Mouse (Mus musculus) kidney, adult 2 months (tissue): ENCODE data around the gene Rnf103. TPM values are rescaled to one million over a fixed set of nuclear protein-coding genes. Genes with fewer than 3 reads are reported as not detected.
A peak's percentile ranks its signal among the peaks of the same experiment; 100 is the strongest.

Experiments
- DNase-seq: peaks from one replicate; pipeline ENCODE4 v3.0.0; 2021
- H3K27ac ChIP-seq: fragments of 200-500 bp; 2 replicates; pipeline ENCODE4 v1.5.1; 2012; ENCODE audit warnings: low read depth, low read length, control low read depth, inconsistent platforms; ENCODE audit not compliant: insufficient read depth
- H3K27me3 ChIP-seq: fragments of 200-500 bp; replicated peaks from 2 replicates; pipeline ENCODE4 v1.6.1; 2012; ENCODE audit warnings: mild to moderate bottlenecking, moderate library complexity, low read length, inconsistent platforms; ENCODE audit not compliant: control insufficient read depth, insufficient read depth
- H3K36me3 ChIP-seq: fragments of 200-500 bp; 2 replicates; pipeline ENCODE4 v1.6.1; 2012; ENCODE audit warnings: mild to moderate bottlenecking, moderate library complexity, low read length, inconsistent platforms; ENCODE audit not compliant: control insufficient read depth, insufficient read depth
- H3K4me1 ChIP-seq: fragments of 200-500 bp; 2 replicates; pipeline ENCODE4 v1.6.1; 2011; ENCODE audit warnings: low read length; ENCODE audit not compliant: control insufficient read depth, insufficient read depth
- H3K4me3 ChIP-seq: fragments of 200-500 bp; 2 replicates; pipeline ENCODE4 v1.5.1; 2011; ENCODE audit warnings: mild to moderate bottlenecking, low read depth, low read length, control low read depth; ENCODE audit not compliant: insufficient read depth
- CTCF ChIP-seq: fragments of 200-500 bp; conservative IDR thresholded peaks from 2 replicates; pipeline ENCODE4 v1.5.1; 2011; ENCODE audit warnings: low read depth, mild to moderate bottlenecking, control low read depth, low read length, moderate library complexity, mixed read lengths; ENCODE audit not compliant: insufficient read depth, insufficient read length
- POLR2A ChIP-seq: fragments of 200-500 bp; IDR thresholded peaks from one replicate; pipeline ENCODE4 v1.6.1; 2011; ENCODE audit warnings: low read depth, low read length, control low read depth
- WGBS: fragments of 180-500 bp; shearing (Covaris S2); methylation state at CpG from one replicate; pipeline ENCODE4 v1.1.7; 2018; 5-methylcytosine and 5-hydroxymethylcytosine counted together
- polyA plus RNA-seq: library from polyadenylated mRNA; depleted of rRNA; stranded (reverse); fragments of >200 nt; gene quantifications from 2 replicates; pipeline ENCODE4 v1.2.3, GENCODE M21; 2012

Rnf103 gene
- polyA plus RNA-seq, 1 experiment, result 12.6 TPM

DNA sequence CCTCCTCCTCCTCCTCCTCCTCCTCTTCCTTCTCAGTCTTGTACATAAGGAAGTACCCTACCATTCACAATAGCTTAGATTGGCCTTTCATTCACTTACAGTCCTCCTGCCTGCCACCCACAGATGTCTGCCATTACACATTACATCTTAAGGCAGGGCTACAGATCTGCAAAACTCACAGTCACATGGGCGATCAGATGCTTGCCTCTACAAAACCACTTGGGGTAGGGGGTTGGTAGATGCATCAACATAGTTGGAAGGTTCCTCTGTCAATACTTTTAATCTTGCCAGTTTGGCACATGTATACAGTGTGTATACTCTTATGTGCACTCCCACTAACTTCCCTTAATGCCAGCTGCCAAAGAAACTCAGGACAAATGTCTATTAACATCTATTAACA is 13.6 kb upstream of the Rnf103 start:
- DNase-seq, result no peak
- no peaks in the 10 kb centered on the region for H3K36me3 ChIP-seq
- H3K27ac ChIP-seq, result no peak overlapping the region
- TF ChIP-seq POLR2A (no peak), CTCF (no peak)
- peaks cover 6% of the 10 kb centered on the region; the same call in 1 of the 2 replicates for H3K4me1 ChIP-seq
- WGBS, result 97% methylated on average over 1 of the region's 1 CpGs
- no peaks in the 10 kb centered on the region for H3K27me3 ChIP-seq
- no peak overlapping the region for H3K4me3 ChIP-seq

DNA sequence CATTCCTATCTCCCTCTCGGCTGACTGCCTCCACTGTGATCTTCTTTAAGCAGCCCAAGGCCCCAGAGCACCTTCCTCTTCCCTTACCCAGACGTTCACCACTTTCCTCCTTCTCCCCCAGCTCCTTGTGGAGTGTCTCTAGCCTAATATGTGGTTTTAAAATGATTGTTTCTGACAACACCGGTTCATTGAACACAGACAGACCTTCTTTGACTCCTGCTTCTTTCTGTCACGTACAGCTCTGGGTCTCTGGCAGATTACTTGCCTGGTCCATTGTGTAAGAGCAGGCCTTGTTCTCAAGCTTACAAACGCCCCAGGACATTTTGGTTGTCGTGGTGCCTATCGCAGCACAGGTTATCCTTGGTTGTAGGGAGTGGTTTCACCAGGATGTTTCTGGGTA is 12.6 kb upstream of the Rnf103 start:
- Histone ChIP-seq H3K4me3 (no peak overlapping the region), H3K27me3 (no peaks in the 10 kb centered on the region), H3K27ac (no peak overlapping the region), H3K36me3 (no peaks in the 10 kb centered on the region), H3K4me1 (peaks cover under 1% of the 10 kb centered on the region; the same call in 1 of the 2 replicates)
- DNase-seq, result no peak
- no peak for TF ChIP-seq CTCF
- TF ChIP-seq POLR2A, result no peak
- 69% methylated on average over 7 of the region's 7 CpGs for WGBS

DNA sequence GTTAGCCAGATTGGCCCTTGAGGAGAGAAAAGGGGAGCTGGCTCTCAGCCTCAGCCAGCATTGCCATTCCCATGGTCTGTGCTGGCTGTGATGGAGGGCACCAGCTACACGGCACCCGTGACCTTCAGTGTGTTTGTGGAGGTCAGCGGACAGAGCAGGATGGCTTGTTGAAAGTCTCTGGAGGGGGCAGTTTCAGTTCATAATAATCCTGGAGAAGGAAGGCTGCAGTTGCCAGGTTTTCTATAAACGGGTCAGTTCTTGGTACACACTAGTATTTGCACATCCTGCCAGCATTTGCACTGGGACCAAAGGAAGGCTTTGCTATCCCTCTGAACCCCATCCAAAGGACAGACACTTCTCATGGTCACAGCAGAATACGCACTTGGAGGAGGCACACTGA is 8.4 kb upstream of the Rnf103 start:
- H3K4me3 ChIP-seq, result no peak overlapping the region
- H3K36me3 ChIP-seq, result no peaks in the 10 kb centered on the region
- WGBS, result 76% methylated on average over 5 of the region's 5 CpGs
- H3K27ac ChIP-seq, result no peak overlapping the region
- H3K27me3 ChIP-seq, result no peaks in the 10 kb centered on the region
- TF ChIP-seq CTCF, result no peak
- TF ChIP-seq POLR2A, result no peak
- H3K4me1 ChIP-seq, result no peaks in the 10 kb centered on the region
- no peak for DNase-seq

- peak; percentile 12 for DNase-seq
Observed at GRCm38 (mm10) chr6:71486226-71486625, 7.5 kb upstream of the Rnf103 start.

DNA sequence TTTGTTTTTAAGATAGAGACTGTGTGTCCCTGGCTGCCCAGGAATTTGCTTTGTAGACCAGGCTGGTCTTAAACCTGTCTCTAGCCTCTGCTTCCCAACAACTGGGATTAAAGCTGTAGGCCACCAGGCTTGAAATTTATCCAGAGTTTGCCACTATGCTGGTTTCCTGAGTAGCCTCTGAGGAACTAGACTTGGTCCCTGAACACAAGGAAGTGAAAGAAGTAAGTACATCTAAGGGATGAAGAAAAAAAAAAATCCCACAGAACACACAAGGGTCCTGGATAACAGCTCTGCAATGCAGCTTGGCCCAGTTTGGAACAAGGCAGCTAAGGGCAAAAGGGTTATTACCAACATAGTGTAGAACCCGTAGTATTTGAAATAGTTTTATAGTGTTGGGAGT is 6.8 kb upstream of the Rnf103 start:
- 86% methylated on average over 1 of the region's 1 CpGs for WGBS
- no peak for DNase-seq
- Histone ChIP-seq H3K27ac (no peak overlapping the region), H3K4me1 (no peaks in the 10 kb centered on the region), H3K36me3 (no peaks in the 10 kb centered on the region), H3K27me3 (no peaks in the 10 kb centered on the region), H3K4me3 (no peak overlapping the region)
- TF ChIP-seq CTCF (no peak), POLR2A (no peak)

More at GRCm38 (mm10) chr6:71486226-71486625, 7.5 kb upstream of the Rnf103 start:
- 54% methylated on average over 2 of the region's 2 CpGs for WGBS
- Histone ChIP-seq H3K27me3 (no peaks in the 10 kb centered on the region), H3K27ac (no peak overlapping the region), H3K4me1 (no peaks in the 10 kb centered on the region), H3K4me3 (no peak overlapping the region), H3K36me3 (no peaks in the 10 kb centered on the region)
- no peak for TF ChIP-seq POLR2A
- TF ChIP-seq CTCF, result no peak

DNA sequence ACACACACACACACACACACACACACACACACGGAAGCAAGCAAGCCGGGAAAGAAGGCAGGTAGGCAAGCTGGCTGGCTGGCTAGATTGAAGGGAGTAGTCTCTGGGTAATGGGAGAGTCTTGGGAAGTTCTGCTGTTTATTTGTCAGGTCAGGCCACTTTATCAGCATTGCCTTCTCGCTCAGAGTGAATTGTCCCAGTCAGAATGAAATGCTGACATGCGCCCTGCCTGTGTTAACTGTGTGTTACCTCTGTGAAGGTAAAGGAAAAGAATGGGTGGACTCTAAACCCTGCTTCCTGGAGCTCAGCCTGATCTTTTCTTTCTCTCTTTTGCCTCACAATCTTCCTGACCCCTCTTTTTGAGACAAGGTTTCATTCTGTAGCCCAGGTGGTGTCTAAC is 5.7 kb upstream of the Rnf103 start:
- H3K27ac ChIP-seq, result no peak overlapping the region
- WGBS, result 52% methylated on average over 4 of the region's 4 CpGs

DNA sequence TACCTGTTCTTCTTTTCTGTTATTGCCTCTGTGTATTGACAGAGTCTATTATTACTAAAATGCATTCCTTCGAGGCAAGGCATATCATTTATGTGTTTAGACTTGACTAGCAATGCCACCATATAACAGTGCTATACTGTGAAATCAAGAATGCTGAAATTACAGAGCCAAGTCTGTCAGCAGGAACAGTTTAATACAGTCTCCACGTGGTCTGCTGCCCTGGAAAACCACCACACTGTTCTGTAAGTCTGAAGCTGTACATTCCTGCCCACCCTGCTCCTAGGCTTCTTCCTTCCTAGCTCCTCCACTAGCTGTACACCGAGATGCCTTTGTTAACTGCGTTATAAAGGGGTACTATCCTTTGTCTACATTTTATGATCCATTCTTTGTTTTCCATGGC is 1.6 kb upstream of the Rnf103 start:
- WGBS, result 25% methylated on average over 4 of the region's 4 CpGs
- peak overlapping the region; percentile 79 for H3K27ac ChIP-seq
- H3K4me3 ChIP-seq, result no peak overlapping the region
- H3K4me1 ChIP-seq, result peaks cover 5% of the 10 kb centered on the region; the same call in 1 of the 2 replicates
- peaks cover 1% of the 10 kb centered on the region; the same call in 1 of the 2 replicates for H3K36me3 ChIP-seq
- no peak for DNase-seq
- TF ChIP-seq CTCF (no peak), POLR2A (no peak)
- no peaks in the 10 kb centered on the region for H3K27me3 ChIP-seq

More for the DNA sequence above, 5.7 kb upstream of the Rnf103 start:
- Histone ChIP-seq H3K27me3 (no peaks in the 10 kb centered on the region), H3K36me3 (no peaks in the 10 kb centered on the region), H3K4me3 (no peak overlapping the region), H3K4me1 (peaks cover 5% of the 10 kb centered on the region; the same call in 1 of the 2 replicates)
- DNase-seq, result no peak
- TF ChIP-seq POLR2A, result no peak
- no peak for TF ChIP-seq CTCF
